Mouse (Mus musculus): Measurements from ENCODE around the gene Crygc.

DNA sequence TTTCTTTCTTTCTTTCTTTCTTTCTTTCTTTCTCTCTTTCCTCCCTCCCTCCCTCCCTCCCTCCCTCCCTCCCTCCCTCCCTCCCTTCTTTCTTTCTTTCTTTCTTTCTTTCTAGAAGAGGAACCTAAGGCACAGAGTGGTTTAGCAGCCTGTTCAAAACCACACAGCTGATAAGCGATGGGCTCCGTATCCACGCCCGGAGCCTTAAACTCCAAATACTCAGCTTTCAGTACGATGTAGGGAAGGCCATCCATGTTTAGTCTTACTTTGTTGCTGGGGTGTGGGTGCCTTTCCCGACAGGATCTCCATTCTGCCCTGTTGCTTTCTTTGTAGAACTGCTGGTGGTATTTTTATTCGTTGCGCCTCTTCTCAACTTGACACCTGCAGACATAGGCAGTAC lies 35.7 kb upstream of the Crygc start:
- TF ChIP-seq CTCF (IDR thresholded peaks at IDR 0.05; ENCODE audit: borderline replicate concordance, insufficient read depth, low read length): no peak
- no peak for TF ChIP-seq POLR2A (IDR thresholded peaks at IDR 0.05; ENCODE audit: low read depth, low read length)
